Mouse (Mus musculus) embryonic fibroblast, embryonic 13.5 days (primary cell): ENCODE measurements at regions not wholly inside any gene's neighbourhood (a gene's known extent, or its start where the extent isn't known, plus 50 kb on each side); places are given as distances from the start of the nearest gene placed in this dataset.

ENCODE experiments used
- CTCF ChIP-seq: IDR thresholded peaks from 2 replicates; pipeline ENCODE4 v1.5.1; 2011; ENCODE audit warnings: mild to moderate bottlenecking, control low read depth, low read length, moderate library complexity, borderline replicate concordance; ENCODE audit not compliant: insufficient read depth
- POLR2A ChIP-seq: IDR thresholded peaks from 2 replicates; pipeline ENCODE4 v1.6.1; 2011; ENCODE audit warnings: low read depth, mild to moderate bottlenecking, control low read depth, low read length, moderate library complexity

DNA sequence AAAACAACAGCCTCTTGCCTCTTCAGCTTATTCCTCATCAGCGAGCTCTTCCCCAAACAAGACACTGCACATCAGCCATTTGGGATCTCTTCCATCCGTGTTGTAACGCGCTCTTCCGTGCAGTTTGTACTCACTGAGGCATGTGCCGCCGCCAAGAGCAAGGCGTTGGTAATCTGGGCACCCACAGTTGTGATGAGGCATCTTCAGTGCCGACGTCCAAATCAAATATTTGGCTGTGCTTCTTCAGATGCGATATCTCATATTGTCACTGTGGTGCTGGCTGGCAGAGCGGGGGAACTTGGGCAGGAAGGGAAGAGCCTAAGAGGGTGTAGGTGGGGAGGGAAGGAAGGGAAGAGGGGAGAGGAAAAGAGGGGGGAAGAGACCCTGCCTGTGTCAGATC, 439.2 kb downstream of the Tmem182 start:
- no peak for TF ChIP-seq CTCF
- TF ChIP-seq POLR2A, result no peak
